Mouse (Mus musculus) thymus, postnatal 36 days (tissue): Measurements from ENCODE around the gene Map1b.

Source experiments
- DNase-seq, 2 experiments: peaks; one replicate each; pipeline ENCODE4 v3.0.0; 2022; ENCODE audit warnings: mixed read lengths in 2 of 2

Gene Map1b

GRCm38 (mm10) chr13:99527936-99528335 is 11.6 kb upstream of the Map1b start:
- DNase-seq = no peak

GRCm38 (mm10) chr13:99525491-99525890 is 9.2 kb upstream of the Map1b start:
- no peak for DNase-seq

GRCm38 (mm10) chr13:99517836-99518235 is 1.5 kb upstream of the Map1b start:
- no peak for DNase-seq

- DNase-seq = peak in 1 of 2 experiments; percentile 11
Measured at GRCm38 (mm10) chr13:99515736-99516447, 448 bp downstream of the Map1b start.

- DNase-seq = peak in 1 of 2 experiments; percentile 9
Measured at GRCm38 (mm10) chr13:99514917-99515591, 1.3 kb downstream of the Map1b start.

- DNase-seq = no peak
Measured at GRCm38 (mm10) chr13:99513990-99514389, 2.4 kb downstream of the Map1b start.

GRCm38 (mm10) chr13:99513138-99513537 is 3.2 kb downstream of the Map1b start:
- DNase-seq = no peak

- no peak for DNase-seq
Measured at GRCm38 (mm10) chr13:99509896-99510295, 6.4 kb downstream of the Map1b start.

GRCm38 (mm10) chr13:99506580-99506962 is 9.8 kb downstream of the Map1b start:
- no peak for DNase-seq

- no peak for DNase-seq
Measured at GRCm38 (mm10) chr13:99505826-99506579, 10.3 kb downstream of the Map1b start.

GRCm38 (mm10) chr13:99503370-99503979 is 12.9 kb downstream of the Map1b start:
- no peak for DNase-seq

- DNase-seq = no peak
Measured at GRCm38 (mm10) chr13:99502911-99503310, 13.4 kb downstream of the Map1b start.

GRCm38 (mm10) chr13:99502126-99502744 is 14.1 kb downstream of the Map1b start:
- no peak for DNase-seq

GRCm38 (mm10) chr13:99501393-99501792 is 14.9 kb downstream of the Map1b start:
- no peak for DNase-seq

GRCm38 (mm10) chr13:99500609-99501008 is 15.7 kb downstream of the Map1b start:
- DNase-seq = no peak

- DNase-seq = no peak
Measured at GRCm38 (mm10) chr13:99499764-99500163, 16.6 kb downstream of the Map1b start.

- DNase-seq = no peak
Measured at GRCm38 (mm10) chr13:99496106-99496505, 20.2 kb downstream of the Map1b start.

GRCm38 (mm10) chr13:99494416-99494815 is 21.9 kb downstream of the Map1b start:
- no peak for DNase-seq

- no peak for DNase-seq
Measured at GRCm38 (mm10) chr13:99493304-99493904, 22.9 kb downstream of the Map1b start.

GRCm38 (mm10) chr13:99492619-99493303 is 23.6 kb downstream of the Map1b start:
- DNase-seq = no peak

GRCm38 (mm10) chr13:99489998-99490397 is 26.3 kb downstream of the Map1b start:
- no peak for DNase-seq

GRCm38 (mm10) chr13:99489175-99489574 is 27.2 kb downstream of the Map1b start:
- DNase-seq = no peak
